Mouse (Mus musculus) kidney, embryonic 16.5 days (tissue): Measurements from ENCODE around the gene Trim14. TPM values are rescaled to one million over a fixed set of nuclear protein-coding genes. Genes with fewer than 3 reads are reported as not detected.

Experiments used
- ATAC-seq: fragments of 200-750 bp; cut with Nextera tagmentation; 2 replicates; pipeline ENCODE4 v1.8.0; 2017; ENCODE audit warnings: moderate TSS enrichment; ENCODE audit not compliant: low FRiP score, low TSS enrichment
- H3K27ac ChIP-seq: fragments of 300-500 bp; sonication (generic); 2 replicates; pipeline ENCODE4 v1.5.1; 2014; ENCODE audit warnings: low read length
- H3K27me3 ChIP-seq: fragments of 300-500 bp; sonication (generic); 2 replicates; pipeline ENCODE4 v1.6.1; 2014; ENCODE audit warnings: low read length, control low read depth, mixed read lengths; ENCODE audit not compliant: insufficient read depth
- H3K36me3 ChIP-seq: fragments of 300-500 bp; sonication (generic); 2 replicates; pipeline ENCODE4 v1.6.1; 2014; ENCODE audit warnings: low read length, control low read depth, mixed read lengths; ENCODE audit not compliant: insufficient read depth
- H3K4me1 ChIP-seq: fragments of 300-500 bp; sonication (generic); 2 replicates; pipeline ENCODE4 v1.6.1; 2014; ENCODE audit warnings: low read length, control low read depth, mixed read lengths; ENCODE audit not compliant: insufficient read depth
- H3K4me2 ChIP-seq: fragments of 300-500 bp; sonication (generic); replicated peaks from 2 replicates; pipeline ENCODE4 v1.6.1; 2014; ENCODE audit warnings: low read depth, low read length
- H3K4me3 ChIP-seq: fragments of 300-500 bp; sonication (generic); 2 replicates; pipeline ENCODE4 v1.5.1; 2014; ENCODE audit warnings: mild to moderate bottlenecking, low read length
- H3K9ac ChIP-seq: fragments of 300-500 bp; sonication (generic); replicated peaks from 2 replicates; pipeline ENCODE4 v1.6.1; 2014; ENCODE audit warnings: low read length
- H3K9me3 ChIP-seq: fragments of 300-500 bp; sonication (generic); 2 replicates; pipeline ENCODE4 v1.6.1; 2016; ENCODE audit warnings: low read length, control low read depth
- WGBS: fragments of 180-500 bp; shearing (Covaris S2); extraction: QIAGEN DNeasy Blood & Tissue Kit; methylation state at CpG from one replicate; pipeline ENCODE4 v1.1.7; 2014; 5-methylcytosine and 5-hydroxymethylcytosine counted together
- polyA plus RNA-seq: library from polyadenylated mRNA; unstranded; fragments of >200 nt; fragmentation: Nextera tagmentation; extraction: Ambion mirVana; gene quantifications from 2 replicates; pipeline ENCODE4 v1.2.1, GENCODE M21; 2015

The Trim14 gene
- polyA plus RNA-seq, 1 experiment from 2014 or later, result 2.1 TPM

DNA sequence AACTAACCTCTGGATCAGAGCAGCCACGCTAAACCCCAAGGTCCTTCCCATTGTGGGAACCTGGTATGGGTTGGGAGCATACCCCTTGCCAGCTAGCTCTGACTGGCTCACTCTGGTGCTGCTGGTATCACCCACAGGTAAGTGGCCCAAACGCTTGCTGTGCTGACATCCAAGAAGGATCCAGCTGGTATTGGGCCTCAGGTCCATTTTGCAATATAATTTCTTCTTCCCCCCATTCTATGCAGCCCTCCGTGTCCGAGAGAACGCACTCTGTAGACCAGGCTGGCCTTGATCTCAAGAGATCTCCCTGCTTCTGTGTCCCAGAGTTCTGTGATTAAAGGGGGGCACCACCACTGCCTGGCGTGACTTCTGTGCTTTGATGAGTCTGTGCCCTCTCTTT is 42.9 kb downstream of the Trim14 start:
- H3K4me1 ChIP-seq, result 0 out of 2 replicates have a peak, but pooled peaks cover 11% of the 10 kb centered on the region
- H3K9me3 ChIP-seq, result no peaks in the 10 kb centered on the region
- no peaks in the 10 kb centered on the region for H3K27me3 ChIP-seq
- no peak overlapping the region for H3K4me3 ChIP-seq
- no peak for ATAC-seq
- WGBS, result 97% methylated on average over 6 of the region's 6 CpGs
- H3K27ac ChIP-seq, result no peak overlapping the region
- peaks cover 16% of the 10 kb centered on the region for H3K36me3 ChIP-seq
- H3K9ac ChIP-seq, result no peak overlapping the region
- no peak overlapping the region for H3K4me2 ChIP-seq

DNA sequence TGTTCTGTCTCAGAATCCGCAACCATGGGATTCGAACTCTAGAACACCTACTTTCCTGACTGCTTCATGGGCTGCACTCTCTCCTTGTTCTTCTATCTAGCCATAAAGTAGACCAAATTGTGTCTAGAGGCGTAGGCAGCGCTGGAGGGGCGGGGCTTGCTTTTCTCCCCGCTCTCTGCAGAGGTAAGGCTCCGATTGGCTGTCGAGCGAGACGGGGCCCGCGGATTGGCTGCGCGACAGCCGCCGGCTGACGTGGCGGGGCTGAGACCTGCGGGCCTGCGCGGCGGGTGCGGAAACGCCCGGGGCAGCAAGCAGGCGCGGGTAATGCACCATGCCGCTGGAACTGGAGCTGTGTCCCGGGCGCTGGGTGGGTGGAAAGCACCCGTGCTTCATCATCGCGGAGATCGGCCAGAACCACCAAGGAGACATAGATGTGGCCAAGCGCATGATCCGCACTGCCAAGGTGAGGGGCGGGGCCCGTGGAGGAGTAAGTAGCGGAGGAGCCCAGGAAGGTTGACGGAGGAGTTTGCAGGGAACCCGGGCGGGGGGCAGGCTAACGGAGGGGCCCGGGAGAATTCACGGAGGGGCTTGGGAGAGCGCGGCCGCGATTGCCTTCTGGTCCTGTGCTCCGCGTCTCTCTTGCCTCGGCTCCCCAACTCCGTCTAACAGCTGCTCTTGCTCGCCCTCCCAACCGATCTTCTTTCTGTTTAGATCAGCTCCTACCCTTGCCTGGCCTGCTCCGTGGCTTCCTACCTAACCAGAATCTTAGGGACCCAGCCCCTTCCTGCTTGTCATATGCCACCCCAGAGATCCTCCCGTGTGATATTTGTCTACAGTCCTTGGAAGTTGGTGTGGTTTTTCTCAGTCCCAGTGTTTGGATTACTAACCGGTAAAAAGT is 46.7 kb downstream of the Trim14 start, which contains the start of gene Nans:
Gene Nans, plus strand, starts transcription at position 221 of the 898 bp plus-strand sequence.
- under 1% methylated on average over 56 of the region's 58 CpGs for WGBS
- Histone ChIP-seq H3K36me3 (peaks cover 10% of the 10 kb centered on the region), H3K4me3 (peak within 1 kb of the TSS; percentile 81), H3K27ac (peak within 1 kb of the TSS; percentile 63), H3K4me1 (peaks cover 18% of the 10 kb centered on the region), H3K9ac (peak within 1 kb of the TSS; percentile 83), H3K4me2 (peak within 1 kb of the TSS; percentile 86), H3K9me3 (no peaks in the 10 kb centered on the region), H3K27me3 (no peaks in the 10 kb centered on the region)
- ATAC-seq, result peak; percentile 98

DNA sequence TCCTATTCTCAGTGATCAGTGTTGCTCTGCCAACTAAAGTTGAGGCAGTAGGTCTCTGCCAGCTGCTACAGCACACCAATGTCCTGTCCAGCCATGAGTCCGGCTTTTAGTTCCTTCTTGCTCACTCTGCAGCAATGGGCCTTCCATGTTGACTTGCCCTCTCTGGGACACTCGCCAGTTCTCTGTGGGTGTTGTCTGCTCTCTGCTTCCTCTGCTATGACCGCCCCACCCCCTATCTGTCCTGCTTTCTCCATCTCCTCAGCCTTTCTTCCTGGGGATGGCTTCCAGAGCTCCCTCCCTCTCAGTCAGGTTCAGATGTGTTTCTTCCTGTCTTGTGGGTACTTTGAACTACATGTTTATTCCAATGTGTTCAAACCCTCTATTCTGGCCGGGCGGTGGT is 48.6 kb downstream of the Trim14 start:
- H3K27me3 ChIP-seq, result no peaks in the 10 kb centered on the region
- H3K36me3 ChIP-seq, result no peaks in the 10 kb centered on the region
- H3K27ac ChIP-seq, result no peak overlapping the region
- WGBS, result 90% methylated on average over 5 of the region's 5 CpGs
- H3K4me3 ChIP-seq, result no peak overlapping the region
- H3K4me2 ChIP-seq, result no peak overlapping the region
- H3K9ac ChIP-seq, result no peak overlapping the region
- H3K4me1 ChIP-seq, result peaks cover 18% of the 10 kb centered on the region
- ATAC-seq, result no peak
- H3K9me3 ChIP-seq, result no peaks in the 10 kb centered on the region

DNA sequence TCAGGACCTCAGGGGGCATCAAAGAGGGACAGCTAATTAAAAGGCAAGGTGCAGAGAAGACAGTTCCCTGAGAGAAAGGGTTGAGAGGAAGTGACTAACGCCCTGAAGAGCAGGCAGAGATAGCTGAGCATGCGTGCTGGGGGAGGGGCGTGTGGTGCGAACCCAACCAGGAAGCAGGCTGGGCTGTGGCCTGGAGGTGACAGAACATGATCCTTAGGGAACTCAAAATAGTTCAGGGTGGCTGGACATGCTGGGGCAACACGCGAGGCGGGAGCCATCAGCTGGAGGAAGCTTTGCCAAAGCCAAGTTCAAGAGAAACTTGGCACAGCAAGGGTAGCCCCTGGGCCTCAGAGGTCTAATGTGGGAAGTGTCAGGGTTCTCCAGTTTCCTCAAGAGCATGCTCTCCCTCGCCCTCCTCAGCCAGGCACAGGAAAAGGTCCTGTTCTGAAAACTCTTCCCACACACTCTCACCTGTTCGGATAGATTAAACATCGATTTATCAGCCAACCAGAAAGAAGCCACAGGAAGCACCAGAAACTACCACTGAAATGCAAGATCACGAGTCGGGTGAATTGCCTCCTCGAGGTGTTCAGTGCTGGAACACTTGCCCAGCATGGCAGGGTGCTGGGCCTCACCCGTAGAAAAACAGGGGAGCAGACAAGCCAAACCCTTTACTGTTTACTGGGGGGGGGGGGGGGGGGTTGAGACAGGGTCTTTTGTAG is 50.1 kb downstream of the Trim14 start:
- H3K4me3 ChIP-seq, result no peak overlapping the region
- no peaks in the 10 kb centered on the region for H3K27me3 ChIP-seq
- no peaks in the 10 kb centered on the region for H3K36me3 ChIP-seq
- H3K27ac ChIP-seq, result peak overlapping the region; percentile 23
- WGBS, result 23% methylated on average over 14 of the region's 14 CpGs
- H3K9ac ChIP-seq, result no peak overlapping the region
- H3K4me2 ChIP-seq, result peak overlapping the region; percentile 21; the same call in 1 of the 2 replicates
- no peak for ATAC-seq
- H3K9me3 ChIP-seq, result no peaks in the 10 kb centered on the region
- H3K4me1 ChIP-seq, result peaks cover 18% of the 10 kb centered on the region

DNA sequence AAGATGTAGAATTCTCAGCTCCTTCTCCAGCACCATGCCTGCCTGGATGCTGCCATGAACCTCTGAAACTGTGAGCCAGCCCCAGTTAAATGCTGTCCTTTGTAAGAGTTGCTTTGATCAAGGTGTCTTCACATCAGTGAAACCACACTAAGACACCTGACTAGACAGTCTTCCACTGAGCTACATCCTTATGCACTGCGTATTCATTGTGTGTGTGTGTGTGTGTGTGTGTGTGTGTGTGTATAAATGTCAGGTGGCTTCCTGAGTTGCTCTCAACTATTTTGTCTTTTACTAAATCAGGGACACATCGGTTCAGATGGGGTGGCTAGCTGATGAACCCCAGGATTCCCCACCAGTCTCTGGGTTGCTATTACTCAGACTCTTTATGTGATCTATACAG is 56.9 kb downstream of the Trim14 start:
- no peak overlapping the region for H3K4me2 ChIP-seq
- H3K9me3 ChIP-seq, result no peaks in the 10 kb centered on the region
- H3K4me1 ChIP-seq, result no peaks in the 10 kb centered on the region
- ATAC-seq, result no peak
- no peak overlapping the region for H3K9ac ChIP-seq
- WGBS, result 89% methylated on average over 2 of the region's 2 CpGs
- H3K27me3 ChIP-seq, result no peaks in the 10 kb centered on the region
- no peak overlapping the region for H3K27ac ChIP-seq
- peaks cover 38% of the 10 kb centered on the region for H3K36me3 ChIP-seq
- H3K4me3 ChIP-seq, result no peak overlapping the region

DNA sequence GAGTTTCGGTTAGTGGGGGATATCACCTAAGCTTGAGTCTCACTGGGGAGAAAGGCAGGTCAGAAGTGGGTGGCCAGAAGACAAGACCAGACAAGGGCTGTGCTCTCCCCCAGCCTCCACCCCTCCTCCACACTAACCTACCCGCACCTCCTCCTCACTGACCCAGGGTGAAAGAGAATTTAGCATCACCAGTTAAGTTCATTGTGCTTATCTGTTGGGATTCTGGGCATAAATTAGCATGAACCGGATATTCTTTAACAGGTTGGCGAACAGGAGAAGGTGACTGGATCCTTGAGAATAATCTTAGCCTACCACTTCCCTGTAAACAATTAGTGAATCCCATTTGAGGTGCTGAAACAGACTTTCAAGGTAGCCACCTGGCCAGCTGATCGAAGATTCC is 60.8 kb downstream of the Trim14 start:
- Histone ChIP-seq H3K4me1 (no peaks in the 10 kb centered on the region), H3K27me3 (no peaks in the 10 kb centered on the region), H3K9ac (no peak overlapping the region), H3K9me3 (no peaks in the 10 kb centered on the region), H3K4me3 (no peak overlapping the region), H3K36me3 (peaks cover 73% of the 10 kb centered on the region), H3K27ac (no peak overlapping the region), H3K4me2 (no peak overlapping the region)
- 91% methylated on average over 5 of the region's 5 CpGs for WGBS
- ATAC-seq, result no peak

DNA sequence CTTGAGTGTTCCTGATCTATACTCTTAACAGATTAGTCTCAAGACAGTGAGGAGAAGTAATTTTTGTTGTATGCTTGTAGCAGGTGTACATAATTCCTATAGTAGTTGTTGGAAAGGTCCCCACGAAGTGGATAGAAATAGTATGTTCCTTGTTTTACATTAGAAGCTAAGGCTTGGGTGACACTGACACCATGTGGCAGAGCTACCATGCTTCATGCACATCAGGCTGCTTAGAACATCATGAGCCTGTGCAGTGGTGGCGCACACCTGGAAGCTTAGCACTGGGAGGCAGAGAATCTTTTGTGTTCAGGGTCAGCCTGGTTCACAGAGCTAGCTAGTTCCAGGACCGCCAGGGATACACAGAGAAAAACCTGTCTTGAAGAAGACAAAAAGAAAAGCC is 70.2 kb downstream of the Trim14 start:
- ATAC-seq, result no peak
- Histone ChIP-seq H3K36me3 (peaks cover 84% of the 10 kb centered on the region), H3K4me3 (no peak overlapping the region), H3K27me3 (no peaks in the 10 kb centered on the region), H3K4me1 (no peaks in the 10 kb centered on the region), H3K27ac (no peak overlapping the region), H3K9me3 (no peaks in the 10 kb centered on the region), H3K9ac (no peak overlapping the region), H3K4me2 (no peak overlapping the region)
- WGBS, result 92% methylated on average over 3 of the region's 3 CpGs

DNA sequence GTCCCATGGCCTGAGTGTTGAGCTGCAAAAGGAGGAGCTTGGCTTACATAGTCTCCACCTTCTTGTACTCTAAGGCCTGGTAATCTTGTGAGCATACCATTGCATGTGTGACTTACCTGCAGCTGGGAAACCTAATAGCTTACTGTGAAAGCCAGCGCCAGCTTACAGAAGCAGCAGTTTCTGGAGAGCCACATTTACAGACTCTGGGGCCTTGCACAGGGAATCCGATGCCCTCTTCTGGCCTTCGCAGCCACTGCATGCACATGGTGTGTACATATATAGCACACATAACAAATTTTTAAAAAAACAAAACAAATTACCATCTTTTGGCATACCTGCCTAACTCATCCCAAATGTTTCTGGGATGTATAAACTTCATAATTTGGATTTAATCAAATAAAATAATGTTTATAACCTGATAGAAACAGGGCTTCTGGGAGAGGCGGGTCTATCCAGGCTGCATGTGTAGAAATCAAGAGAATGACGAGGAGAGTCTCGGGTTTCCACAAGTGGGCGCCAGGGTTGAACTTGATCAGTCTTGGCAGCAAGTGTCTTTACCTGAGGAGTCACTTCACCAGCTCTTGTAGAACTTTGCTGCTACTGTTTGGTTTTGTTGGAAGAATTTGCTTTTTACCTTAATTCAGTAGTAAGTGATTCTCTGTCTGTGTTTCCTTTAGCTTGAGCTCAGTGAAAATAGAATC is 72.7 kb downstream of the Trim14 start:
- no peaks in the 10 kb centered on the region for H3K4me1 ChIP-seq
- no peak for ATAC-seq
- no peak overlapping the region for H3K4me3 ChIP-seq
- 74% methylated on average over 7 of the region's 7 CpGs for WGBS
- H3K36me3 ChIP-seq, result peaks cover 69% of the 10 kb centered on the region
- H3K27me3 ChIP-seq, result no peaks in the 10 kb centered on the region
- no peak overlapping the region for H3K27ac ChIP-seq
- no peak overlapping the region for H3K4me2 ChIP-seq
- no peak overlapping the region for H3K9ac ChIP-seq
- no peaks in the 10 kb centered on the region for H3K9me3 ChIP-seq

DNA sequence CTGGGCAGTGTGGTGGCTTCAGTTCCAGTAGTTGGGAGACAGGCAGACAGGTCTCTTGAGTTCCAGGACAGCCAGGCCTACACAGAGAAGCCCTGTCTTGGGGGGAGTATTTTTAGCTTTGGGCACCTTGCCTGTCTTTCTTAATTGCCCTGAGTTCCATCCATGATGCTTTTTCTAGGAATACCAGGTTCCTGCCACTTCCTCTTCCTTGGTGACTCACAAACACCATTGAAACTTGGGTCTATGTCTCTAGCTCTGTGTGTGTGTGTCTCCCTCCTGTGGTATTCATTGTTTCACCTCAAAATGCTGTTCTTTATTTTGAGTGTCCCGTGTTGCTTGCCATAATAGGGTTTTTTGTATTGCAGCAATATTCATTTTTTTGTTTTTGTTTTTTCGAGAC is 77.5 kb downstream of the Trim14 start:
- Histone ChIP-seq H3K4me1 (peaks cover 24% of the 10 kb centered on the region), H3K9ac (no peak overlapping the region), H3K27me3 (no peaks in the 10 kb centered on the region), H3K9me3 (no peaks in the 10 kb centered on the region), H3K4me2 (no peak overlapping the region), H3K36me3 (peaks cover 28% of the 10 kb centered on the region), H3K4me3 (no peak overlapping the region), H3K27ac (no peak overlapping the region)
- no peak for ATAC-seq
- 92% methylated on average over 2 of the region's 2 CpGs for WGBS
